Mouse (Mus musculus) liver, postnatal 0 days (tissue): ENCODE results near the gene Tjp1.

Experiments
- CTCF ChIP-seq: sonication (generic); IDR thresholded peaks from 2 replicates; pipeline ENCODE4 v1.5.1; 2016; ENCODE audit warnings: antibody characterized with exemption, low read depth
- EP300 ChIP-seq: IDR thresholded peaks from 2 replicates; pipeline ENCODE4 v1.6.1; 2016; ENCODE audit warnings: antibody characterized with exemption, low read depth, mild to moderate bottlenecking

DNA sequence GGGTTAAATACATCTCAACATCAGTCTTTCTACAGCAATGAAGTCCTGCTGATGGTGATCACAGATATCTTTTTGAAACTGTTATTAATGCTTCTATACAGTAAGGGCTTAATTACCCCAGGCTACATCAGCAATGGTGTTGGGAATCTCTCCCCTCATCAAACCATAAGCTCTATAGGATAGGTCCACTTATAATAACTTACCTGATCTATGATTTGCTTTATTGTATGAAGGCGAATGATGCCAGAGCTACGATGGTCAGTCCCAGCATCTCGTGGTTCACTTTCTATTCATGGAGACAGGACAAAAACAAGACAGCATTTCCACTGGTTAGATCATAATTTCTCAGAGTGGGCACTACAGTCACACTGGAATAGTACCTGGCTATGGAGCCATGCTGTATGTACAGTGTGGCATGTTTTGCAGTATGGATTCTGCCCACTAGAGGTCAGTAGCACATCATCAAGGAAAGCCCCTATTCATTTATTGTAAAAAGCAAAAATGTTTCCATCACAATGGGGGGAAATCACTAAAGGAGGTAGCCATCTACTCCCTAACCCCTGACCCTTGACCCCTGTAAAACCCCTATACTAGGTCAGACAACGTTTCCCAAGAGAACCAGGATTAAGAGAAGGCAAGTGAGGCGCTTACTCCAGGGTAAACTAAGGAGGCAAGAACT is 208.4 kb downstream of the Tjp1 start:
- TF ChIP-seq CTCF = peak; percentile 92
- TF ChIP-seq EP300 = no peak
